Mouse (Mus musculus): ENCODE data around the gene Tbx10. TPM values are rescaled to one million over a fixed set of nuclear protein-coding genes. Genes with fewer than 3 reads are reported as not detected.
"Not testable (repeated sequence)": the region's sequence is repeated elsewhere in the genome, so short reads cannot be mapped to it uniquely, and the experiment has no call there.

Gene Tbx10
- polyA plus RNA-seq, 1 experiment from 2014 or later, result not detected

DNA sequence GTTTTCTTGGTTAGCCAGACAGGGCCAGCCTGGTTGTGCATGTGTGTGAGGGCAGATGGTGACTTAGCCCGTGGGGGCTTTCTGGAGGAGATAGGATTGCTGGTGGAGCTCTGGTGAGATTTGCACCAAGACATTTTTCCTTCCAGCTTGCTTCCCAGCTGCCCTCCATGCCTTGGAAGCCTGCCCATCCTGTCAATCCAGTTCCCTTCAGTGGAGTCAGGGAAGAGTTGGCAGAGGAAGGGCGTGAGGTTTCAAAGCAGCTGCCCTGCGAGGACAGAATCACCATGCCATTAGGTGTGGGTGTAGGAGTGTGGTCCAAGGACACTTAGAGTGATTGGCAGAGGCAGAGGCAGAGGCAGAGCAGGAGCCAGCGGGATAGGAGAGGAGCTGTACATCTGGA lies 34.1 kb upstream of the Tbx10 start, which contains the start of gene Aldh3b3:
TSS of gene Aldh3b3 (plus strand) at position 176 of the 400 bp plus-strand sequence.
- H3K27me3 ChIP-seq, result no peaks in the 10 kb centered on the region
- H3K9me3 ChIP-seq, result no peaks in the 10 kb centered on the region
- H3K36me3 ChIP-seq, result no peaks in the 10 kb centered on the region
- H3K4me2 ChIP-seq, result no peak within 1 kb of the TSS
- 46% methylated on average over 4 of the region's 4 CpGs for WGBS
- no peak within 1 kb of the TSS for H3K4me3 ChIP-seq
- ATAC-seq (ENCODE audit: borderline replicate concordance, extremely low read depth, low FRiP score, low TSS enrichment), result no peak
- no peaks in the 10 kb centered on the region for H3K4me1 ChIP-seq
- no peak within 1 kb of the TSS for H3K27ac ChIP-seq
- H3K9ac ChIP-seq, result no peak within 1 kb of the TSS

DNA sequence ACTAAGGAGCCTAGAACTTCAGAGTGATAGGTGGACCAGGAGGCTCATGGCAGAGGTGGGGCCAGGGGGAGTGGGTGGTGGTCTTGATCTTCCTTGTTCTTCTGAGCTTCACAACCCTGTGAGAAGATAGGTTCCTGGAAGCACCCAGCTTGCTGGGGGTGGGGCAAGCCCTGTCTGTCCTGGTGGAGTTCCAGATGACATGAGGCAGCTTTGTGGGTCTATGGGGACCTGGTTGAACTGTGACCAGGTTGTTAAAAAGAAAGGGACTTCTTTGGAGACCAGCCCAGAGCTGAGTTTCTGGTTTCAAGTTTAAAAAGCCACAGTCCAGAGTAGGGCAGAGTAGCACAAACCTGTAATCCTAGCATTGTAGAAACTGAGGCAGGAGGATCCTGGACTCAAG lies 33.5 kb upstream of the Tbx10 start:
- Histone ChIP-seq H3K4me1 (no peaks in the 10 kb centered on the region), H3K27ac (no peak overlapping the region), H3K27me3 (no peaks in the 10 kb centered on the region), H3K36me3 (no peaks in the 10 kb centered on the region), H3K9ac (no peak overlapping the region), H3K4me2 (no peak overlapping the region), H3K4me3 (no peak overlapping the region), H3K9me3 (no peaks in the 10 kb centered on the region)
- ATAC-seq (ENCODE audit: borderline replicate concordance, extremely low read depth, low FRiP score, low TSS enrichment), result no peak

DNA sequence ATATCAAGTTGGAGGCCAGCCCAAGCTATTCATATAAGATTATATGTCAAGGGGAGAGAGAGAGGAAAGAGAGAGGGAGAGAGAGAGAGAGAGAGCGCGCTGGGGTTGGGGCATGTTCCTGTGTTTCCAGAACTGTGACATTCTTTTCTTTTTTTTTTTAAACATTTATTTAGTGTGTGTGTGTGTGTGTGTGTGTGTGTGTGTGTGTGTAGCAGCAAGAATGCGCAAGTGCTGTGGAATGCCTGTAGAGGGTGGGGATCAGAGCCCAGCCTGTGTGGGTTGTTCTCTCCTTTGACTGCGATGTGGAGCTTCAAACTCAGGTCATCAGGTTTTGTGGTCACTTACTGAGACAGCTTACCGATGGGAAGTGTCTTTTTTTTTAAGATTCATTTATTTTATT lies 32.3 kb upstream of the Tbx10 start:
- Histone ChIP-seq H3K27ac (no peak overlapping the region), H3K36me3 (no peaks in the 10 kb centered on the region), H3K9ac (no peak overlapping the region), H3K4me1 (no peaks in the 10 kb centered on the region), H3K4me2 (no peak overlapping the region), H3K27me3 (no peaks in the 10 kb centered on the region), H3K9me3 (no peaks in the 10 kb centered on the region), H3K4me3 (no peak overlapping the region)
- WGBS, result 58% methylated on average over 5 of the region's 5 CpGs
- ATAC-seq (ENCODE audit: borderline replicate concordance, extremely low read depth, low FRiP score, low TSS enrichment), result 0 out of 2 replicates have a peak, but pooled peaks have one; percentile 8

DNA sequence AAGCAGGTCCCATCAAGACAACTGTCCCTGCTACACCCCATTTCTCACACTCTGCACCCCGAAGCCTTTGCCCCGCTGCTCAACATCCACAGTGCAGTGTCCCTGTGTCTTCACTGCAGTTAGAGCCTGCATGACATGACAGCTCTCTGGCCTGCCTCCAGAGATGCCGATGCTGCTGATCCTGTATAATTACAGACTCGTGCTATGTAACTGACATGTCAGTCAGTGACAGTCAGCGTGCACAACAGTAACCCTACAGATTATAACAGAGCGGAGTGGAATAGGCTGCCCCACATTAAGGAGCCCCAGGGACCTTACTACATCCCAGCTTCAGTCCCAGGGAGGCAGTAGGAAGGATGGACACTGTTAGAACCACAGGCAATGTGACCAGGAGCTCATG lies 30.7 kb upstream of the Tbx10 start:
- H3K9ac ChIP-seq; ATAC-seq (ENCODE audit: borderline replicate concordance, extremely low read depth, low FRiP score, low TSS enrichment); H3K27me3 ChIP-seq; H3K4me2 ChIP-seq; H3K36me3 ChIP-seq; H3K4me3 ChIP-seq; H3K9me3 ChIP-seq; H3K27ac ChIP-seq; H3K4me1 ChIP-seq: not testable (repeated sequence)
- WGBS, result 60% methylated on average over 6 of the region's 6 CpGs

DNA sequence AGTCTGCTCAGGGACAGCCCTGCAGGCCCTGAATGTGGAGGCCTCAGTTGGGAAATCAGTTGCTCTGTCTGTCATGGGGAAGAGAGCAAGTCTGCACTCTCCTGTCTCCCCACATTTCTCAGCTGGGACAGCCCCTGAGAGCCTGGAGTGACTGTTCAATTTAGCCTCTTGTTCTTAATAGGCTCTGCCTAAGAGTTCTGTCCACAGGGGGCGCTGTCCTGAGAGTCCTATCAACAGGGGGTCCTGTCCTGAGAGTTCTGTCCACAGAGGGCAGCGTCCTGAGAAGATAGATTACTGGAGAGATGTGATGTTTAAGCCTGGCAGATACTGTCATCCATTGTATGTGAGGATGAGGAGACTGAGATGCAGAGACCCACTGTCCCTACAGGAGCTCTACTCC lies 30.1 kb upstream of the Tbx10 start:
- no peak overlapping the region for H3K4me2 ChIP-seq
- H3K4me1 ChIP-seq, result no peaks in the 10 kb centered on the region
- no peaks in the 10 kb centered on the region for H3K9me3 ChIP-seq
- ATAC-seq (ENCODE audit: borderline replicate concordance, extremely low read depth, low FRiP score, low TSS enrichment), result no peak
- H3K36me3 ChIP-seq, result no peaks in the 10 kb centered on the region
- WGBS, result 10% methylated on average over 2 of the region's 2 CpGs
- no peaks in the 10 kb centered on the region for H3K27me3 ChIP-seq
- no peak overlapping the region for H3K9ac ChIP-seq
- no peak overlapping the region for H3K27ac ChIP-seq
- no peak overlapping the region for H3K4me3 ChIP-seq

DNA sequence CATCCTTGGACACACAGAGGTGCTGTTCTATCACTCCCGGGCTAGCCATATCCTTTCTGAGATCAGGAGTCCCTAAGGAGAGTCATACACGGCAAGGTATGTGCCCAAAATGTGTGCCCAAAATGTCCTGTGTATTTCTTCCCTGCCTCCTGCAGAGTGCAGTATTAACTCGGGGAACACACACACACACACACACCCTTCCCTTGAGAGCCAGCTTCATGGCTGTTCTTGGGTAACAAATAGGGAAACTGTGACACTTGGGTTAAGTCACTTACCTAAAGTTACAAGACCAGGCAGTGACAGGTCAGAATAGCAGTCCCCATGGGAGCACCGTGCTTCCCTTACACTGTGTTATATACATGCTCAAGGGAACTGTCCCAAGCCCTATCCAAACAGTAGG lies 28.5 kb upstream of the Tbx10 start:
- WGBS, result 63% methylated on average over 4 of the region's 4 CpGs
- Histone ChIP-seq H3K4me1 (no peaks in the 10 kb centered on the region), H3K36me3 (no peaks in the 10 kb centered on the region), H3K27ac (no peak overlapping the region), H3K4me3 (no peak overlapping the region), H3K9ac (no peak overlapping the region), H3K9me3 (no peaks in the 10 kb centered on the region), H3K4me2 (no peak overlapping the region), H3K27me3 (no peaks in the 10 kb centered on the region)
- no peak for ATAC-seq (ENCODE audit: borderline replicate concordance, extremely low read depth, low FRiP score, low TSS enrichment)

DNA sequence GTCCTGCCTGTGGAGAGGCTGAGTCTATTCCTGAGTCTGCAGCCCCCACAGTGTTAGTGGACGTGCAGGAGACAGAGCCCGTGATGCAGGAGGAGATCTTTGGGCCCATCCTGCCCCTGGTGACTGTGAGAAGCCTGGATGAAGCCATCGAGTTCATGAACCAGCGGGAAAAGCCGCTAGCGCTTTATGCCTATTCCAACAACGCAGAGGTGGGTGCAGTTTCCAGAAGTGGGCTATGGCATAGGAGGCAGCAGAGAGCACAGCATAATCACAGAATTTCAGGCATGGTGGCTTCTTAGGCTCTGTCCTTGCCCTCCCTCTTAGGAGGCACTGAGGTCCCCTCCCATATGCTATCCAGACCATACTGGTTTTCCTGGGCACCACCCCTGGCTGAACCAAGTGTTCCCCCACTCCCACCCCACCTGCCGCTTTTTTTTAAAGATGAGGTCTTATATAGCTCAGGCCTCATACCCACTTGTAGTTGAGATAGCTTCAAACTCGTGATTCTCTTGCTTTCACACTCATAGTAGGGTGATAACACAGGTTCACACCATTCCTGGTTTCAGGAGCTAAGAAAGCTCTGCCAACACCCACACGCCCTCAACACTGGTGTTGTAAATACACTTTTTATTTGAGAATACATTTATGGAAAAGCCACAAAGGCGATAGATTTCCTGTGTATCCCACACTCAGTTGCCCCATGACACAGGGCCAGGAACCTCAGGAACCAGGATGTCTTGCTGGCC lies 26.0 kb upstream of the Tbx10 start:
- WGBS, result 63% methylated on average over 11 of the region's 11 CpGs
- no peaks in the 10 kb centered on the region for H3K4me1 ChIP-seq

DNA sequence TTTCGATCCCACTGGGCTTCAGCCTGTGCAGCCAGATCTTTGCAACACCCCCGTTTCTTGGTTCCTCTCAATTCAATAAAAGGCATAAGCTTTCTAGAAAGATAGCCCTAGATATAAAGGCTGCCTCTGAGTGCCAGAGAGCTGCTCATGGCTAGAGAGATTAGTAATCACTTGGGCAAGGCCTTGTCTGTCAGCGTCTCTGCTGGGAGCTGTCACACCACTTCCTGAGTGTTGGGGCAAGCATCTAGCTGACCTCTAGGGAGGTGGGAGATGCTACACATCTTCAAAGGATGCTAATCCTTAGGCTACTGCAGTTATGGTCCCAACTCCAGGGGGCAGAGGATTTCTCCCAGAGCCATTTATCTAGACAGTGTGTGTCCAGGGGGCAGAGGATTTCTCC lies 25.3 kb upstream of the Tbx10 start:
- H3K27ac ChIP-seq, result no peak overlapping the region
- no peaks in the 10 kb centered on the region for H3K36me3 ChIP-seq
- no peaks in the 10 kb centered on the region for H3K27me3 ChIP-seq
- no peak for ATAC-seq (ENCODE audit: borderline replicate concordance, extremely low read depth, low FRiP score, low TSS enrichment)
- no peaks in the 10 kb centered on the region for H3K9me3 ChIP-seq
- no peak overlapping the region for H3K9ac ChIP-seq
- no peak overlapping the region for H3K4me2 ChIP-seq
- no peak overlapping the region for H3K4me3 ChIP-seq
- H3K4me1 ChIP-seq, result 0 out of 2 replicates have a peak, but pooled peaks cover under 1% of the 10 kb centered on the region
- 36% methylated on average over 3 of the region's 3 CpGs for WGBS

More for the DNA sequence above, 26.0 kb upstream of the Tbx10 start:
- Histone ChIP-seq H3K36me3 (no peaks in the 10 kb centered on the region), H3K9me3 (no peaks in the 10 kb centered on the region), H3K27me3 (no peaks in the 10 kb centered on the region), H3K27ac (no peak overlapping the region), H3K4me3 (no peak overlapping the region), H3K9ac (no peak overlapping the region), H3K4me2 (no peak overlapping the region)
- no peak for ATAC-seq (ENCODE audit: borderline replicate concordance, extremely low read depth, low FRiP score, low TSS enrichment)

DNA sequence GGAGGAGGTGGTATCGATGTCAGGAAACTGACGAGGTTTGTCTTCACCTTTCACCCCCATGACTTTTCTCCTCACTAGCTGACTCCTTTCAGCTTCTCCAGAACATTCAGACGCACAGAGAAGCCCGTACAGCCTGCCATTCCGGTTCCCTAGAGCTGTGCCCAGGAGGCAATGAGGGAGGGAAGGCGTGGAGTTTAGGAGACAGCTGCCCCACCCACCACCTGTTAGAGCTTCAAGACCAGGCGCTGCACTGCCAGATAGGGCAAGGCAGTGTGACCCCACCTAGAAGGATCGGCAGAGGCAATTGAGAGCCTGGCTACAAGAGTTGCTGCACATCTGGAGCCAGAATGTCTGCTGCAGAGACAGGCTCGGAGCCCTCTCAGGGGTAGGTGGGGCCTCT lies 20.3 kb upstream of the Tbx10 start, which contains the start of gene Aldh3b2:
TSS of gene Aldh3b2 (plus strand) at position 100 of the 400 bp plus-strand sequence.
- no peaks in the 10 kb centered on the region for H3K9me3 ChIP-seq
- H3K36me3 ChIP-seq, result no peaks in the 10 kb centered on the region
- WGBS, result 23% methylated on average over 9 of the region's 9 CpGs
- H3K9ac ChIP-seq, result no peak within 1 kb of the TSS
- no peak for ATAC-seq (ENCODE audit: borderline replicate concordance, extremely low read depth, low FRiP score, low TSS enrichment)
- no peaks in the 10 kb centered on the region for H3K27me3 ChIP-seq
- no peak within 1 kb of the TSS for H3K4me3 ChIP-seq
- 0 out of 2 replicates have a peak, but pooled peaks cover 5% of the 10 kb centered on the region for H3K4me1 ChIP-seq
- no peak within 1 kb of the TSS for H3K4me2 ChIP-seq
- no peak within 1 kb of the TSS for H3K27ac ChIP-seq

DNA sequence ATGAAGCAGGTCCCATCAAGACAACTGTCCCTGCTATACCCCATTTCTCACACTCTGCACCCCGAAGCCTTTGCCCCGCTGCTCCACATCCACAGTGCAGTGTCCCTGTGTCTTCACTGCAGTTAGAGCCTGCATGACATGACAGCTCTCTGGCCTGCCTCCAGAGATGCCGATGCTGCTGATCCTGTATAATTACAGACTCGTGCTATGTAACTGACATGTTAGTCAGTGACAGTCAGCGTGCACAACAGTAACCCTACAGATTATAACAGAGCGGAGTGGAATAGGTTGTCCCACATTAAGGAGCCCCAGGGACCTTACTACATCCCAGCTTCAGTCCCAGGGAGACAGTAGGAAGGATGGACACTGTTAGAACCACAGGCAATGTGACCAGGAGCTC lies 17.9 kb upstream of the Tbx10 start:
- H3K9ac ChIP-seq; H3K9me3 ChIP-seq; H3K4me2 ChIP-seq; H3K36me3 ChIP-seq; H3K4me3 ChIP-seq; H3K4me1 ChIP-seq; H3K27me3 ChIP-seq; ATAC-seq (ENCODE audit: borderline replicate concordance, extremely low read depth, low FRiP score, low TSS enrichment); H3K27ac ChIP-seq: not testable (repeated sequence)
- WGBS, result 67% methylated on average over 6 of the region's 6 CpGs

DNA sequence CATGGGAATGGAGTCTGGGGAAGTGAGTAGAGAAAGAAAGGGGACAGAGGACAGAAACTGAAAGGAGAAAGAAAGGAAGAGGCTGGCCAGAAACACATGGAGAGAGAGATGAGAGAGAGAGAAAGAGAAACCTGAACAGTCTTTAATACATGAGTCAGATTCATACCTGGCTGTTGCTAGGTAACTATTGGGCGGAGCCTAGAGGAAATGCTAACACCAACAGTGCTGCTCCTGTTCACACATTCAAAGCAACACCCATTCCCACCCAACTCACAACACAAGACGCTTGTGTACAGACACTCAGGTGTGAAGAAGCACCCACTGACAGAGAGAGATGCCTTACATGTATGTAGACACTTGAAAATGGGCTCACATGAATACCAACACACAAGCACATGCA lies 16.7 kb upstream of the Tbx10 start:
- Histone ChIP-seq H3K27ac (no peak overlapping the region), H3K9me3 (no peaks in the 10 kb centered on the region), H3K27me3 (no peaks in the 10 kb centered on the region), H3K4me1 (0 out of 2 replicates have a peak, but pooled peaks cover 5% of the 10 kb centered on the region), H3K36me3 (no peaks in the 10 kb centered on the region), H3K4me3 (no peak overlapping the region), H3K4me2 (no peak overlapping the region), H3K9ac (no peak overlapping the region)
- WGBS, result 41% methylated on average over 2 of the region's 2 CpGs
- ATAC-seq (ENCODE audit: borderline replicate concordance, extremely low read depth, low FRiP score, low TSS enrichment), result no peak

DNA sequence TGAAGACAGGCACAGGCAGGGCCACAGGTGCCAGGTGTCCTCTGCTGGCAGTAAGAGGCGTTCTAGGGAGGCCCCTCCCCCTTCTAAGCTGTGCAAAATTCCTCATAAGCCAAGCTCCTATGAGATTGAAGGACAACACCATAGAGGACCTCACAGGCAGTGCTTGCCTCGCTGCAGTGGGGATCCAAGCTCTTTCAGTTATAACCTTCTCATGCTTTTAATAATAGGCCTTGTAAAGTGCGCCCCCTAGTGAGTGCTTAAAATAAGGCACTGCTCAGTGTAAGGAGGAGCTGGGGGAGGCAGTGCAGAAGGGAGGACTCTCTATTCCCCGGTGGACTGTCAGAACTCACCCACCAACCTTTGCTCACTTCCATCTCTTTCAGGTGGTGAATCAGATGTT lies 12.2 kb upstream of the Tbx10 start:
- Histone ChIP-seq H3K9me3 (no peaks in the 10 kb centered on the region), H3K27me3 (no peaks in the 10 kb centered on the region), H3K4me3 (no peak overlapping the region), H3K27ac (no peak overlapping the region), H3K4me1 (peaks cover 5% of the 10 kb centered on the region; the same call in 1 of the 2 replicates), H3K9ac (no peak overlapping the region), H3K36me3 (no peaks in the 10 kb centered on the region), H3K4me2 (no peak overlapping the region)
- peak; percentile 65 for ATAC-seq (ENCODE audit: borderline replicate concordance, extremely low read depth, low FRiP score, low TSS enrichment)
- WGBS, result 9% methylated on average over 4 of the region's 4 CpGs

Measured in lung, embryonic 15.5 days (tissue).